Mouse (Mus musculus): ENCODE measurements around the gene Ttc28.

- no peak for TF ChIP-seq CTCF (IDR thresholded peaks at IDR 0.05; ENCODE audit: borderline replicate concordance, insufficient read depth, low read depth, low read length)
- TF ChIP-seq POLR2A (IDR thresholded peaks at IDR 0.05; ENCODE audit: borderline replicate concordance, insufficient read depth, low read length), result no peak
Observed at GRCm38 (mm10) chr5:111055507-111055906, 175.9 kb downstream of the Ttc28 start.
